Mouse (Mus musculus): ENCODE results near the gene Itgal. TPM values are rescaled to one million over a fixed set of nuclear protein-coding genes. Genes with fewer than 3 reads are reported as not detected.
"Not testable (repeated sequence)": the region's sequence is repeated elsewhere in the genome, so short reads cannot be mapped to it uniquely, and the experiment has no call there.

Itgal gene
- polyA plus RNA-seq, 1 experiment from 2014 or later, result 0.54 TPM

- Histone ChIP-seq H3K36me3 (ENCODE audit: control insufficient read depth, insufficient read depth, low read length) (no peaks in the 10 kb centered on the region), H3K4me3 (ENCODE audit: low read depth, low read length) (no peak overlapping the region), H3K27me3 (ENCODE audit: control insufficient read depth, insufficient read depth, low read length) (0 out of 2 replicates have a peak, but pooled peaks cover 2% of the 10 kb centered on the region), H3K27ac (ENCODE audit: low read depth, low read length) (no peak overlapping the region), H3K4me1 (replicated peaks; ENCODE audit: control insufficient read depth, insufficient read depth, low read length) (no peaks in the 10 kb centered on the region), H3K4me2 (replicated peaks; ENCODE audit: low read depth, low read length) (no peak overlapping the region), H3K9ac (ENCODE audit: low read depth, low read length) (no peak overlapping the region), H3K9me3 (ENCODE audit: control insufficient read depth, low read length) (no peaks in the 10 kb centered on the region)
- no peak for ATAC-seq (ENCODE audit: low FRiP score)
- WGBS, result 85% methylated on average over 3 of the region's 3 CpGs
- no peak for DNase-seq (ENCODE audit: low spot score)
Observed at GRCm38 (mm10) chr7:127366249-127366648, 70.2 kb downstream of the Itgal start.

DNA sequence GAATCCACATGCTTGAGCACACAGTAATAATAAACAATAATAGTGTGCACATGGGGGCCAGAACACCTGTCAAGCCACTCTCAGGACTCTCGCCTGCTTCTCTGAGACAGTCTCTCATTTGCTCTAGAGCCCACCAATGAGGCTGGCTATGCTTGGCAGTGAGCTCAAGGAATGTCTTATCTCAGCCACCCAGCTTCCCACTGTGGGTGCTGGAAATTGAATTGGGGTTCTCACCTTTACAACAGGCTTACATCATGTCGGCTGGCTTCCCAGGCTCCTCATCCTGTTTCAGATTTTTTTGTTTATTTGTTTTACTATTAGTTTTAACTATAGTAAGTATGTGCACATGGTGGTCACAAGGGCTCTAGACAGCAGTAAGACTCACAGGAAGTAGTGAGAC is 75.2 kb downstream of the Itgal start:
- Histone ChIP-seq H3K9ac (ENCODE audit: low read depth, low read length) (no peak overlapping the region), H3K27me3 (ENCODE audit: control insufficient read depth, insufficient read depth, low read length) (no peaks in the 10 kb centered on the region), H3K4me3 (ENCODE audit: low read depth, low read length) (no peak overlapping the region), H3K4me2 (replicated peaks; ENCODE audit: low read depth, low read length) (no peak overlapping the region), H3K9me3 (ENCODE audit: control insufficient read depth, low read length) (no peaks in the 10 kb centered on the region), H3K27ac (ENCODE audit: low read depth, low read length) (no peak overlapping the region), H3K36me3 (ENCODE audit: control insufficient read depth, insufficient read depth, low read length) (no peaks in the 10 kb centered on the region), H3K4me1 (replicated peaks; ENCODE audit: control insufficient read depth, insufficient read depth, low read length) (no peaks in the 10 kb centered on the region)
- 91% methylated on average over 2 of the region's 2 CpGs for WGBS
- ATAC-seq (ENCODE audit: low FRiP score) (no peak), DNase-seq (ENCODE audit: low spot score) (no peak)

GRCm38 (mm10) chr7:127371870-127372269 is 75.8 kb downstream of the Itgal start:
- H3K4me3 ChIP-seq (ENCODE audit: low read depth, low read length); H3K36me3 ChIP-seq (ENCODE audit: control insufficient read depth, insufficient read depth, low read length); H3K4me1 ChIP-seq (replicated peaks; ENCODE audit: control insufficient read depth, insufficient read depth, low read length); H3K9me3 ChIP-seq (ENCODE audit: control insufficient read depth, low read length); H3K27ac ChIP-seq (ENCODE audit: low read depth, low read length); H3K9ac ChIP-seq (ENCODE audit: low read depth, low read length); H3K27me3 ChIP-seq (ENCODE audit: control insufficient read depth, insufficient read depth, low read length); DNase-seq (ENCODE audit: low spot score); H3K4me2 ChIP-seq (replicated peaks; ENCODE audit: low read depth, low read length); ATAC-seq (ENCODE audit: low FRiP score): not testable (repeated sequence)
- 76% methylated on average over 3 of the region's 3 CpGs for WGBS

- H3K9me3 ChIP-seq (ENCODE audit: control insufficient read depth, low read length), result not testable (repeated sequence)
- 4% methylated on average over 40 of the region's 49 CpGs for WGBS
Observed at GRCm38 (mm10) chr7:127375271-127376245, 79.5 kb downstream of the Itgal start, which contains the start of gene Zfp747. Zfp747 (minus strand) TSS chr7:127376050.

DNA sequence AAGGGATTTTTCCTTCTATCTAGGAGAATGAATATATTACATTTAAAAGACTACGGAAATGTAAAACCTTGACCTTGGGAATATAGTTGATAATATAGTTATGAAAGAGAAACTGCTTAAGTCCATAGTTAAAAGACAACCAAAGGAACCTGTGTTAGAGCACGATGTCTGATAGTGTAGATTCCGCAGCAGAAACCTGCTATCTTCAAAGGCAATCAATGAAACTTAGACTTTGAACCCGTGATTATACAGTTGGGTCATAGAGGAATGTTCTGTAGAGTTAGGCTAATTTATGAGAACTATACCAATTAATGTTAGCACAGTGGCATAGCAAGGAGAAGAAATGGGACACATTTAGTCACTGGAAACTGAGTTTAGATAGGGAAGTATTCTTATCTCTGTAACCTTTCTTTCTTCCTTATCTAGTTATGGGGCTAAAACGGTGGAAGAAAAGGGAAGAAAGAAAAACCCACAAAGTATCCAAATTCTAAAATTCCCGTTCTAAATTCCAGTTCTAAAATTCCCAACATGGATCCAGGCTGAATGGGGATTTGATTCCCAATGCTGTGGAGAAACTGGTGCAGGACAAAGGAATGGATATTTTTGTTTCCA is 82.4 kb downstream of the Itgal start:
- ATAC-seq (ENCODE audit: low FRiP score), result no peak
- H3K27me3 ChIP-seq (ENCODE audit: control insufficient read depth, insufficient read depth, low read length), result no peaks in the 10 kb centered on the region
- no peaks in the 10 kb centered on the region for H3K9me3 ChIP-seq (ENCODE audit: control insufficient read depth, low read length)
- 79% methylated on average over 6 of the region's 6 CpGs for WGBS
- no peak overlapping the region for H3K27ac ChIP-seq (ENCODE audit: low read depth, low read length)
- no peak overlapping the region for H3K9ac ChIP-seq (ENCODE audit: low read depth, low read length)
- no peak overlapping the region for H3K4me2 ChIP-seq (replicated peaks; ENCODE audit: low read depth, low read length)
- no peak overlapping the region for H3K4me3 ChIP-seq (ENCODE audit: low read depth, low read length)
- H3K4me1 ChIP-seq (replicated peaks; ENCODE audit: control insufficient read depth, insufficient read depth, low read length), result no peaks in the 10 kb centered on the region
- no peak for DNase-seq (ENCODE audit: low spot score)
- H3K36me3 ChIP-seq (ENCODE audit: control insufficient read depth, insufficient read depth, low read length), result no peaks in the 10 kb centered on the region

More at GRCm38 (mm10) chr7:127375271-127376245, 79.5 kb downstream of the Itgal start, which contains the start of gene Zfp747:
- H3K27ac ChIP-seq (ENCODE audit: low read depth, low read length); H3K27me3 ChIP-seq (ENCODE audit: control insufficient read depth, insufficient read depth, low read length); H3K36me3 ChIP-seq (ENCODE audit: control insufficient read depth, insufficient read depth, low read length); H3K4me1 ChIP-seq (replicated peaks; ENCODE audit: control insufficient read depth, insufficient read depth, low read length): not testable (repeated sequence)
- peak; percentile 88 for DNase-seq (ENCODE audit: low spot score)
- Histone ChIP-seq H3K4me2 (replicated peaks; ENCODE audit: low read depth, low read length) (peak within 1 kb of the TSS; percentile 80), H3K9ac (ENCODE audit: low read depth, low read length) (peak within 1 kb of the TSS; percentile 80), H3K4me3 (ENCODE audit: low read depth, low read length) (peak within 1 kb of the TSS; percentile 70)
- ATAC-seq (ENCODE audit: low FRiP score), result peak; percentile 91

Other genes starting within 250 kb of the Itgal start
- gene Zg16, start 208.9 kb upstream of the Itgal start, polyA plus RNA-seq (2014; fragmentation: Nextera tagmentation; extraction: Ambion mirVana), result not detected in 2 replicates
- gene AI467606, start 204.9 kb upstream of the Itgal start, polyA plus RNA-seq (2014; fragmentation: Nextera tagmentation; extraction: Ambion mirVana), result 1.0 and 1.3 TPM in 2 replicates
- gene Qprt, start 174.0 kb upstream of the Itgal start, polyA plus RNA-seq (2014; fragmentation: Nextera tagmentation; extraction: Ambion mirVana), result 1.7 and 2.0 TPM in 2 replicates
- gene Spn, start 158.4 kb upstream of the Itgal start, polyA plus RNA-seq (2014; fragmentation: Nextera tagmentation; extraction: Ambion mirVana), result 0.07 and 0.08 TPM in 2 replicates
- gene Cd2bp2, start 100.2 kb upstream of the Itgal start, polyA plus RNA-seq (2014; fragmentation: Nextera tagmentation; extraction: Ambion mirVana), result 64.7 and 76.2 TPM in 2 replicates
- gene Tbc1d10b, start 87.8 kb upstream of the Itgal start, polyA plus RNA-seq (2014; fragmentation: Nextera tagmentation; extraction: Ambion mirVana), result 18.7 and 19.1 TPM in 2 replicates
- 24.1 and 26.5 TPM in 2 replicates for gene Mylpf, start 87.4 kb upstream of the Itgal start, polyA plus RNA-seq (2014; fragmentation: Nextera tagmentation; extraction: Ambion mirVana)
- 26.5 and 29.7 TPM in 2 replicates for gene Zfp553, start 63.2 kb upstream of the Itgal start, polyA plus RNA-seq (2014; fragmentation: Nextera tagmentation; extraction: Ambion mirVana)
- 23.7 and 30.0 TPM in 2 replicates for gene Sept1, start 63.1 kb upstream of the Itgal start, polyA plus RNA-seq (2014; fragmentation: Nextera tagmentation; extraction: Ambion mirVana)
- gene Zfp771, start 52.0 kb upstream of the Itgal start, polyA plus RNA-seq (2014; fragmentation: Nextera tagmentation; extraction: Ambion mirVana), result 53.2 and 54.0 TPM in 2 replicates
- 193 and 214 TPM in 2 replicates for gene Dctpp1, start 35.6 kb upstream of the Itgal start, polyA plus RNA-seq (2014; fragmentation: Nextera tagmentation; extraction: Ambion mirVana)
- gene Sephs2, start 22.2 kb upstream of the Itgal start, polyA plus RNA-seq (2014; fragmentation: Nextera tagmentation; extraction: Ambion mirVana), result 80.8 and 86.6 TPM in 2 replicates
- 5.1 and 5.7 TPM in 2 replicates for gene Zfp768, start 49.3 kb downstream of the Itgal start, polyA plus RNA-seq (2014; fragmentation: Nextera tagmentation; extraction: Ambion mirVana)
- 6.7 and 9.6 TPM in 2 replicates for gene Zfp747, start 79.8 kb downstream of the Itgal start, polyA plus RNA-seq (2014; fragmentation: Nextera tagmentation; extraction: Ambion mirVana)
- gene 9130019O22Rik, start 90.9 kb downstream of the Itgal start, polyA plus RNA-seq (2014; fragmentation: Nextera tagmentation; extraction: Ambion mirVana), result 5.4 and 6.2 TPM in 2 replicates
- gene E430018J23Rik, start 97.4 kb downstream of the Itgal start, polyA plus RNA-seq (2014; fragmentation: Nextera tagmentation; extraction: Ambion mirVana), result 6.1 and 6.3 TPM in 2 replicates
- 6.9 and 8.1 TPM in 2 replicates for gene Zfp764, start 110.6 kb downstream of the Itgal start, polyA plus RNA-seq (2014; fragmentation: Nextera tagmentation; extraction: Ambion mirVana)
- gene Zfp688, start 125.8 kb downstream of the Itgal start, polyA plus RNA-seq (2014; fragmentation: Nextera tagmentation; extraction: Ambion mirVana), result 29.8 and 33.6 TPM in 2 replicates
- gene Zfp689, start 152.9 kb downstream of the Itgal start, polyA plus RNA-seq (2014; fragmentation: Nextera tagmentation; extraction: Ambion mirVana), result 12.8 and 13.5 TPM in 2 replicates
- gene Prr14, start 163.4 kb downstream of the Itgal start, polyA plus RNA-seq (2014; fragmentation: Nextera tagmentation; extraction: Ambion mirVana), result 61.4 and 72.1 TPM in 2 replicates
- gene Fbrs, start 182.9 kb downstream of the Itgal start, polyA plus RNA-seq (2014; fragmentation: Nextera tagmentation; extraction: Ambion mirVana), result 10.5 and 15.1 TPM in 2 replicates
- 58.1 and 81.5 TPM in 2 replicates for gene Srcap, start 215.7 kb downstream of the Itgal start, polyA plus RNA-seq (2014; fragmentation: Nextera tagmentation; extraction: Ambion mirVana)
- 20.0 and 26.0 TPM in 2 replicates for gene Gm42715, start 223.3 kb downstream of the Itgal start, polyA plus RNA-seq (2014; fragmentation: Nextera tagmentation; extraction: Ambion mirVana)

Measured in hindbrain, embryonic 11.5 days (tissue).